Mouse (Mus musculus): ENCODE data around the gene Snrpc. TPM values are rescaled to one million over a fixed set of nuclear protein-coding genes. Genes with fewer than 3 reads are reported as not detected.

Snrpc gene
- polyA plus RNA-seq, 1 experiment from 2014 or later: 331 TPM

- Histone ChIP-seq H3K4me1 (peaks cover 40% of the 10 kb centered on the region), H3K27me3 (ENCODE audit: insufficient read depth, poor library complexity, severe bottlenecking) (no peaks in the 10 kb centered on the region), H3K27ac (peak overlapping the region; percentile 95), H3K4me3 (peak overlapping the region; percentile 92), H3K9me3 (no peaks in the 10 kb centered on the region), H3K36me3 (peaks cover 23% of the 10 kb centered on the region)
- 1% methylated on average over 52 of the region's 52 CpGs for WGBS
- peak; percentile 82 for DNase-seq (ENCODE audit: low spot score)
Measured at GRCm38 (mm10) chr17:27856798-27857648, 19.1 kb downstream of the Snrpc start.

- peaks cover 15% of the 10 kb centered on the region for H3K36me3 ChIP-seq
- peak overlapping the region; percentile 92 for H3K4me3 ChIP-seq
- no peaks in the 10 kb centered on the region for H3K27me3 ChIP-seq (ENCODE audit: insufficient read depth, poor library complexity, severe bottlenecking)
- H3K27ac ChIP-seq: peak overlapping the region; percentile 18; the same call in 1 of the 2 replicates
- no peak for DNase-seq (ENCODE audit: low spot score)
- no peaks in the 10 kb centered on the region for H3K9me3 ChIP-seq
- peaks cover 40% of the 10 kb centered on the region for H3K4me1 ChIP-seq
- 35% methylated on average over 11 of the region's 11 CpGs for WGBS
Measured at GRCm38 (mm10) chr17:27857649-27858475, 19.9 kb downstream of the Snrpc start.

GRCm38 (mm10) chr17:27859131-27859530 is 21.2 kb downstream of the Snrpc start:
- Histone ChIP-seq H3K27ac (peak overlapping the region; percentile 18; the same call in 1 of the 2 replicates), H3K9me3 (no peaks in the 10 kb centered on the region)

GRCm38 (mm10) chr17:27865461-27865860 is 27.5 kb downstream of the Snrpc start:
- Histone ChIP-seq H3K27ac (no peak overlapping the region), H3K4me1 (peaks cover 11% of the 10 kb centered on the region), H3K36me3 (peaks cover 7% of the 10 kb centered on the region; the same call in 1 of the 2 replicates), H3K4me3 (no peak overlapping the region), H3K9me3 (no peaks in the 10 kb centered on the region), H3K27me3 (ENCODE audit: insufficient read depth, poor library complexity, severe bottlenecking) (no peaks in the 10 kb centered on the region)
- 84% methylated on average over 2 of the region's 2 CpGs for WGBS
- DNase-seq (ENCODE audit: low spot score): no peak

More at GRCm38 (mm10) chr17:27859131-27859530, 21.2 kb downstream of the Snrpc start:
- Histone ChIP-seq H3K27me3 (ENCODE audit: insufficient read depth, poor library complexity, severe bottlenecking) (no peaks in the 10 kb centered on the region), H3K4me3 (peak overlapping the region; percentile 92; the same call in 1 of the 2 replicates), H3K36me3 (peaks cover 4% of the 10 kb centered on the region), H3K4me1 (peaks cover 40% of the 10 kb centered on the region)
- peak; percentile 83 for DNase-seq (ENCODE audit: low spot score)
- 36% methylated on average over 2 of the region's 2 CpGs for WGBS

GRCm38 (mm10) chr17:27866737-27867136 is 28.8 kb downstream of the Snrpc start:
- no peaks in the 10 kb centered on the region for H3K27me3 ChIP-seq (ENCODE audit: insufficient read depth, poor library complexity, severe bottlenecking)
- no peaks in the 10 kb centered on the region for H3K9me3 ChIP-seq
- H3K4me1 ChIP-seq: peaks cover 4% of the 10 kb centered on the region
- no peak for DNase-seq (ENCODE audit: low spot score)
- H3K4me3 ChIP-seq: no peak overlapping the region
- no peak overlapping the region for H3K27ac ChIP-seq
- 87% methylated on average over 4 of the region's 4 CpGs for WGBS
- H3K36me3 ChIP-seq: peaks cover 7% of the 10 kb centered on the region; the same call in 1 of the 2 replicates

- 80% methylated on average over 3 of the region's 3 CpGs for WGBS
- Histone ChIP-seq H3K27ac (no peak overlapping the region), H3K27me3 (ENCODE audit: insufficient read depth, poor library complexity, severe bottlenecking) (no peaks in the 10 kb centered on the region), H3K9me3 (no peaks in the 10 kb centered on the region), H3K4me3 (no peak overlapping the region), H3K36me3 (peaks cover 7% of the 10 kb centered on the region; the same call in 1 of the 2 replicates), H3K4me1 (peaks cover 15% of the 10 kb centered on the region)
- no peak for DNase-seq (ENCODE audit: low spot score)
Measured at GRCm38 (mm10) chr17:27871851-27872250, 33.9 kb downstream of the Snrpc start.

- H3K36me3 ChIP-seq: peaks cover 14% of the 10 kb centered on the region
- no peak for DNase-seq (ENCODE audit: low spot score)
Measured at GRCm38 (mm10) chr17:27873583-27873982, 35.6 kb downstream of the Snrpc start.

GRCm38 (mm10) chr17:27874510-27874909 is 36.6 kb downstream of the Snrpc start:
- no peak overlapping the region; the same call in 1 of the 2 replicates for H3K27ac ChIP-seq
- DNase-seq (ENCODE audit: low spot score): no peak
- no peaks in the 10 kb centered on the region for H3K27me3 ChIP-seq (ENCODE audit: insufficient read depth, poor library complexity, severe bottlenecking)
- H3K9me3 ChIP-seq: no peaks in the 10 kb centered on the region
- no peak overlapping the region for H3K4me3 ChIP-seq
- 57% methylated on average over 5 of the region's 5 CpGs for WGBS
- peaks cover 15% of the 10 kb centered on the region for H3K4me1 ChIP-seq
- peaks cover 21% of the 10 kb centered on the region for H3K36me3 ChIP-seq

More at GRCm38 (mm10) chr17:27873583-27873982, 35.6 kb downstream of the Snrpc start:
- Histone ChIP-seq H3K4me3 (no peak overlapping the region), H3K4me1 (peaks cover 15% of the 10 kb centered on the region), H3K27ac (no peak overlapping the region), H3K9me3 (no peaks in the 10 kb centered on the region), H3K27me3 (ENCODE audit: insufficient read depth, poor library complexity, severe bottlenecking) (no peaks in the 10 kb centered on the region)
- WGBS: 79% methylated on average over 3 of the region's 3 CpGs

GRCm38 (mm10) chr17:27881518-27881917 is 43.6 kb downstream of the Snrpc start:
- no peak overlapping the region for H3K27ac ChIP-seq
- no peaks in the 10 kb centered on the region for H3K27me3 ChIP-seq (ENCODE audit: insufficient read depth, poor library complexity, severe bottlenecking)
- H3K4me1 ChIP-seq: no peaks in the 10 kb centered on the region
- H3K36me3 ChIP-seq: peaks cover 80% of the 10 kb centered on the region
- 62% methylated on average over 11 of the region's 11 CpGs for WGBS
- H3K9me3 ChIP-seq: no peaks in the 10 kb centered on the region
- H3K4me3 ChIP-seq: no peak overlapping the region
- DNase-seq (ENCODE audit: low spot score): no peak

GRCm38 (mm10) chr17:27883129-27883528 is 45.2 kb downstream of the Snrpc start:
- peaks cover 90% of the 10 kb centered on the region for H3K36me3 ChIP-seq

GRCm38 (mm10) chr17:27883994-27884393 is 46.0 kb downstream of the Snrpc start:
- no peak overlapping the region for H3K4me3 ChIP-seq
- no peaks in the 10 kb centered on the region for H3K27me3 ChIP-seq (ENCODE audit: insufficient read depth, poor library complexity, severe bottlenecking)
- H3K9me3 ChIP-seq: no peaks in the 10 kb centered on the region
- 88% methylated on average over 6 of the region's 6 CpGs for WGBS
- no peak overlapping the region for H3K27ac ChIP-seq
- no peaks in the 10 kb centered on the region for H3K4me1 ChIP-seq
- H3K36me3 ChIP-seq: peaks cover 87% of the 10 kb centered on the region
- DNase-seq (ENCODE audit: low spot score): no peak

More at GRCm38 (mm10) chr17:27883129-27883528, 45.2 kb downstream of the Snrpc start:
- no peak overlapping the region for H3K4me3 ChIP-seq
- H3K4me1 ChIP-seq: no peaks in the 10 kb centered on the region
- H3K27me3 ChIP-seq (ENCODE audit: insufficient read depth, poor library complexity, severe bottlenecking): no peaks in the 10 kb centered on the region
- no peak for DNase-seq (ENCODE audit: low spot score)
- 89% methylated on average over 8 of the region's 8 CpGs for WGBS
- H3K9me3 ChIP-seq: no peaks in the 10 kb centered on the region
- H3K27ac ChIP-seq: no peak overlapping the region

- peaks cover 78% of the 10 kb centered on the region for H3K36me3 ChIP-seq
- 81% methylated on average over 19 of the region's 19 CpGs for WGBS
- H3K9me3 ChIP-seq: no peaks in the 10 kb centered on the region
- H3K27ac ChIP-seq: no peak overlapping the region
- no peaks in the 10 kb centered on the region for H3K4me1 ChIP-seq
- H3K4me3 ChIP-seq: no peak overlapping the region
- no peak for DNase-seq (ENCODE audit: low spot score)
- H3K27me3 ChIP-seq (ENCODE audit: insufficient read depth, poor library complexity, severe bottlenecking): no peaks in the 10 kb centered on the region
Measured at GRCm38 (mm10) chr17:27886499-27887210, 48.7 kb downstream of the Snrpc start.
